27 mouse cellular contexts compared by ENCODE assay signal in genomic region chr9:13937301-13937700, GRCm38 (mm10).
"Had no signal": no experiment of that assay in that cellular context is flagged by ENCODE, and none has a peak within 500 bp of the region (broad histone marks: within the 10 kb centered on the region; RNA-seq: fewer than 3 reads in every experiment).

No protein-coding gene starts in this region.

- H3K4me2 ChIP-seq: embryonic facial prominence, embryonic 12.5 days; embryonic facial prominence, embryonic 13.5 days; embryonic facial prominence, embryonic 15.5 days; forebrain, embryonic 12.5 days; forebrain, embryonic 13.5 days; forebrain, embryonic 15.5 days had no signal

- ATAC-seq: forebrain, embryonic 13.5 days; forebrain, embryonic 14.5 days; forebrain, embryonic 15.5 days; forebrain, embryonic 16.5 days; forebrain, postnatal 0 days had no signal

- H3K36me3 ChIP-seq: embryonic facial prominence, embryonic 10.5 days; embryonic facial prominence, embryonic 12.5 days; embryonic facial prominence, embryonic 13.5 days; embryonic facial prominence, embryonic 15.5 days; forebrain, embryonic 10.5 days; forebrain, embryonic 12.5 days; forebrain, embryonic 15.5 days; heart, embryonic 10.5 days had no signal

- H3K4me1 ChIP-seq: embryonic facial prominence, embryonic 10.5 days; forebrain, embryonic 10.5 days; forebrain, embryonic 12.5 days; forebrain, embryonic 15.5 days; heart, embryonic 10.5 days had no signal

- H3K4me3 ChIP-seq: embryonic facial prominence, embryonic 10.5 days; embryonic facial prominence, embryonic 12.5 days; embryonic facial prominence, embryonic 13.5 days; embryonic facial prominence, embryonic 15.5 days; erythroblast, embryonic 14.5 days; forebrain, embryonic 10.5 days; forebrain, embryonic 12.5 days; forebrain, embryonic 13.5 days; forebrain, embryonic 15.5 days; heart, adult 2 months; heart, embryonic 10.5 days had no signal

- H3K27ac ChIP-seq: embryonic facial prominence, embryonic 10.5 days; embryonic facial prominence, embryonic 12.5 days; embryonic facial prominence, embryonic 13.5 days; embryonic facial prominence, embryonic 15.5 days; forebrain, embryonic 10.5 days; forebrain, embryonic 12.5 days; forebrain, embryonic 13.5 days; forebrain, embryonic 15.5 days; heart, adult 2 months; heart, embryonic 10.5 days had no signal

- H3K27me3 ChIP-seq: embryonic facial prominence, embryonic 12.5 days; embryonic facial prominence, embryonic 13.5 days; embryonic facial prominence, embryonic 15.5 days; forebrain, embryonic 12.5 days; forebrain, embryonic 13.5 days; forebrain, embryonic 15.5 days had no signal

- H3K9ac ChIP-seq: embryonic facial prominence, embryonic 12.5 days; embryonic facial prominence, embryonic 13.5 days; embryonic facial prominence, embryonic 15.5 days; forebrain, embryonic 12.5 days; forebrain, embryonic 13.5 days; forebrain, embryonic 15.5 days; forebrain, postnatal 0 days had no signal

- DNase-seq: cerebellum, adult 2 months; cerebellum, adult 8-10 months; cerebellum, adult 9-10 months; cerebellum, adult 9-11 months; cerebellum, postnatal 10 days; cerebellum, postnatal 25 days; cerebellum, postnatal 36 days; embryo, embryonic 11 days; forebrain, postnatal 0 days; gastrocnemius, postnatal 10 days; gastrocnemius, postnatal 14 days; gastrocnemius, postnatal 25 days; gastrocnemius, postnatal 36 days; heart, adult 18-20 months; heart, adult 2 months had no signal

- H3K9me3 ChIP-seq: embryonic facial prominence, embryonic 10.5 days; embryonic facial prominence, embryonic 12.5 days; embryonic facial prominence, embryonic 13.5 days; embryonic facial prominence, embryonic 15.5 days; forebrain, embryonic 10.5 days; forebrain, embryonic 12.5 days; forebrain, embryonic 13.5 days; forebrain, embryonic 15.5 days; heart, embryonic 10.5 days had no signal
